Mouse (Mus musculus) lung, adult 2 months (tissue): ENCODE measurements around the gene Zbbx. TPM values are rescaled to one million over a fixed set of nuclear protein-coding genes. Genes with fewer than 3 reads are reported as not detected.

Experiments
- DNase-seq: peaks from one replicate; pipeline ENCODE4 v3.0.0; 2022
- H3K4me1 ChIP-seq: fragments of 200-500 bp; 2 replicates; pipeline ENCODE4 v1.6.1; 2011; ENCODE audit warnings: low read length; ENCODE audit not compliant: control insufficient read depth, insufficient read depth
- H3K4me3 ChIP-seq: fragments of 200-500 bp; replicated peaks from 2 replicates; pipeline ENCODE3; 2011; ENCODE audit warnings: low read depth, mild to moderate bottlenecking, control low read depth, low read length; ENCODE audit errors: extremely low read depth
- CTCF ChIP-seq: fragments of 200-500 bp; IDR thresholded peaks from 2 replicates; pipeline ENCODE4 v1.5.1; 2011; ENCODE audit warnings: mild to moderate bottlenecking, low read length, control low read depth; ENCODE audit not compliant: insufficient read depth
- POLR2A ChIP-seq: fragments of 200-500 bp; IDR thresholded peaks from 2 replicates; pipeline ENCODE4 v1.6.1; 2011; ENCODE audit warnings: low read depth, mild to moderate bottlenecking, control low read depth, low read length, borderline replicate concordance; ENCODE audit errors: extremely low read depth
- WGBS: fragments of 180-500 bp; shearing (Covaris S2); methylation state at CpG from one replicate; pipeline ENCODE4 v1.1.7; 2018; 5-methylcytosine and 5-hydroxymethylcytosine counted together
- polyA plus RNA-seq: library from polyadenylated mRNA; depleted of rRNA; stranded (reverse); fragments of >200 nt; gene quantifications from 2 replicates; pipeline ENCODE4 v1.2.3, GENCODE M21; 2012; rRNA removed

The Zbbx gene
- polyA plus RNA-seq: 0.11 and 0.44 TPM in 2 replicates

DNA sequence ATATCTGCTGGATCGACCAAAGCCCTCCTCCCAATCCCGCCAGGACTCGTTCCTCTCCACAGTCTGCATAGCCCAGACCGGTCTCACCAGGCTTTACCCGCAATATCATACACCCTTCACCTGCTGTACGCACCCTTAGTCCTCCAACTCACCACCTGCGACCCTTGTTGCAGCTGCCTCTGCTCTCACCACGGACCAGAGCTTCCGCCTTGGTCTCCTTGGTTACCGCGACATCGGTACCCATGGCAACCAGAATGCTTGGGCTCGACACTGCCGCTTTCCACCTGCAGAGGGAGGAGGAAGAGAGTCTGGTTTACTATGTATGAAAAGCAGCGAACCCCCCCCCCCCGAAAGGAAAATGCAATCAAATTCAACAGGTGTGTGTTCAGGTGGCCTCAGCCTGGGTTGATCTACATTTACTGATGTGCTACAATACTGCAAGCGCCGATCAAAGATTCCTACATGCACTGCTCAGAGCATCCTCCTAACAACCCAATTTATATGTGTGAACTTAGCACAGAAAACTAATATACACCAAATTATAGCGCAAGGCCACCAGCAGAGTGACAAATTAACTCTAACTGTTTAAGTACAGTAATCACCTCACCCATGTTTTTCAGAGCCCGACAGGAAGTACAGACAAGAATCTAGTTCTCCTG lies at the start of gene Zbbx:
Zbbx (minus strand) TSS at position 197 of the 659 bp plus-strand sequence.
- no peaks in the 10 kb centered on the region for H3K4me1 ChIP-seq
- peak within 1 kb of the TSS; percentile 44 for H3K4me3 ChIP-seq
- DNase-seq: no peak
- no peak for TF ChIP-seq CTCF
- peak; percentile 31; the same call in 1 of the 2 replicates for TF ChIP-seq POLR2A
- 14% methylated on average over 20 of the region's 20 CpGs for WGBS

DNA sequence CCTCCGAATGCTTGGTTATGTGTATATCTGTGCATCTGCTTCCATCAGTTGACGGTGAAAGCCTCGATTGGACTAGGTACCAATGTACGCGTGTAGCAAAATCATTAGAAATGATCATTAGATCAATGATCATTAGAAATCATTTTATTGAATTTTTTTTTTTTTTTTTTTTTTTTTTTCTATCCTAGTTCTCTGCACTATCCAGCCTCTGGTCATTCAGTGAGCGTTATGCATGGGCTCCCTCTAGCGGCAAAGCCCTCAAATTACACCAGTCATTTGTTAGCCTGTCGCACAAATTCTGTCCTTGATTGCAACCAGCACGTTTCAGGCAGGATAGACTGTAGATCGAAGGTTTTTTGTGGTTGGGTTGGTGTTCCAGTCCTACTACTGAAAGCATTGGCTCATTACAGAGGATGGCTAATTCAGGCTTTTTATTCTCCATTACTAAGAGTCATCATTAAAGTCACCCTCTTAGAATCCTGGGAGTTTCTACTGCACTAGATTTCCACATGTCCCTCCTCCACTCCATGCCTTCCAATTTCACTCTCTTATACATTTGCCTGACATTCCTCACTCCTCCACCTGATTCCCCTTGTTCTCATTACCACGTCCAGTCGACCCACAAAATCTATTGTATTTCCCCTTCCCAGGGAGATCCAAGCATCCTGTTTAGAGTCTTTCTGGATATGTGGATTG lies 38.1 kb upstream of the Zbbx start:
- WGBS: 34% methylated on average over 12 of the region's 12 CpGs
- DNase-seq: peak; percentile 19
- Histone ChIP-seq H3K4me3 (no peak overlapping the region), H3K4me1 (no peaks in the 10 kb centered on the region)
- TF ChIP-seq CTCF (peak; percentile 63), POLR2A (no peak)

DNA sequence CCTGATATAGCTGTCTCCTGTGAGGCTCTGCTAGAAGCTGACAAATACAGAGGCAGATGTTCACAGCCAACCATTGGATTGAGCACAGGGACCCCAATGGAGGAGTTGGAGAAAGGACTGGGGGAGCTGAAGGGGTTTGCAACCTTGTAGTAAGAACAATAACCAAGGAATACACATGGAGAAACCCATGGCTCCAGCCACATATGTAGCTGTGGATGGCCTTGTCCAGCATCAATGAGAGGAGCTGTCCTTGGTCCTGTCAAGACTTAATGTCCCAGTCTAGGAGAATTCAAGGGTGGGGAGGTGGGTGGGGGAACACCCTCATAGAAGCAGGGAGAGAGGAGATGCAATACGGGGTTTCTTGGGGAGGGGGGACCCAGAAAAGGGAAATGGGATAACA lies 17.8 kb upstream of the Zbbx start:
- 48% methylated on average over 1 of the region's 1 CpGs for WGBS
- no peak overlapping the region for H3K4me3 ChIP-seq
- DNase-seq: no peak
- TF ChIP-seq POLR2A (no peak), CTCF (no peak)
- H3K4me1 ChIP-seq: no peaks in the 10 kb centered on the region

DNA sequence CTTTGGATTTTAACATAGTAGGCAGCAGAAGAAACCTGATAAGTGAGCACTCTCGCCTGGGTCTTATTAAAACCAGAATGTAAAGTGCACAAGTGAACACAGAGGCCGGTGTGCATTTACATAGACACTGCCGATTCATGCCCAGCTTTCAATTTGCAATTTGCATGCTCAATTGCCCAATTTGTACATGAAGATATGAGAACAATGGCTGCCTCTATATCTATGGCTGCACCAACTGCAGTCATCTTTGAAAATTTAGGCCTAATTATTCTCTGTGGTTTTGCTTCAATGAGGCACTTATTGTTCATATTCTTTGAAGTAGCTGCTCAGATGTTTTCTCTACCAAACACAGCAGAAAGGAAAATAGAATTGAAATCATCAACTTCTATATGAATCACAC lies 23.0 kb downstream of the Zbbx start:
- TF ChIP-seq CTCF (no peak), POLR2A (no peak)
- WGBS: 81% methylated on average over 3 of the region's 3 CpGs

DNA sequence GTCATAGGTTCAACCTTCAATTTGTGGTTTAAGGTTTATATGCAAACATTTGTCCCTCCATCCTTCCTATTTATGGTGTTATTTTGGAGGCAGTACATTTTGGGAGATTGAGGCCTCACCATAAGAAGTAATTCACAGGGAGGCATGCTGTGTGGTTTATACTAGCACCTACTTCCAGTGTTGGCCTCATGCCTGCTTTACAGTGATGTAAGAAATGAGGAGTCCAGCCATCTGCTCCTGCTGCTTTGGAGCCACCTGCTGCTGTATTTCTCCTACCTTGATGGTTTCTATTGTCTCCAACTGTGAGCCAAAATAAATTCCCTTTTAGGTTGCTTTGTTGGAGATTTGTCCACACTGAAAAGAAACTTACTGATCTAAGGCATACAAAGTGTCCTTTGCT lies 60.0 kb downstream of the Zbbx start:
- H3K4me1 ChIP-seq: no peaks in the 10 kb centered on the region
- no peak overlapping the region for H3K4me3 ChIP-seq
- no peak for TF ChIP-seq CTCF
- TF ChIP-seq POLR2A: no peak
- DNase-seq: no peak

More for the DNA sequence above, 23.0 kb downstream of the Zbbx start:
- Histone ChIP-seq H3K4me3 (no peak overlapping the region), H3K4me1 (no peaks in the 10 kb centered on the region)
- DNase-seq: no peak

DNA sequence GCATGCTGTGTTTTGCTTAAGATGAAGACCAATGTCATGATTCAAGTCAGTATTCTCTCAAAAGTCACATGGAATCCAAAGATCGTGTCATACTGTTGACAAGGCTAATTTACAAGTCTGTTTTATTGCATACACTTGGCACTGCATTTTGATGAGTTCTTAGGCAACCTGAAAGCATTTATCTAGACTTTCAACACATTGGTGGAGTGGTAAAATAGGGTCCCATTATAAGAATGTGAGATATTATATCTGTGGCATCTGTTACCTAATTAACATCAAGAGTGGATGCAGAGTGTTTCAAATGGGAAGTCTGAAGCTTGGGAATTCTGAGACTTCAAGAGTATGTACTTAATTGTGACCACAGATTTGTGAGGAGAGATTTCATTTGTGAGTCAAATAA lies 79.1 kb downstream of the Zbbx start:
- H3K4me3 ChIP-seq: no peak overlapping the region
- TF ChIP-seq POLR2A (no peak), CTCF (no peak)
- no peak for DNase-seq
- H3K4me1 ChIP-seq: no peaks in the 10 kb centered on the region
- 68% methylated on average over 1 of the region's 1 CpGs for WGBS

DNA sequence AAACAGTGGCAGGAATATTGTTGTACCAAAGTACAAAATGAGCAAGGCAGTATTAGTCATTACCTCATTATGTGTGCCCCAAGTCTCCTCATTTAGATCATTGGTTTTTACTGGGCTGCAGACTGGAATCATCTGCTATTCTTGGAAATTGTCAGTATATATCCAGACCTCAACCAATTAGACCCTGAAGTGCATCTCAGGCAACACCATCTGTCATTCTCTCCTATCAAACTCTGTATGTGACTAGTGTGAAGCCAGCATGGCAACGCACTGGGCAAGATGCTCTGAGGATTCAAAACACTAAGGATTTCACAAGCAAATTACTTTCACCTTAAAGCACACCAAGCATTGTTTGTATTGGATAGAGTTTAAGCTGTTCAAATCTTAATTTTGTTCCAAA lies 85.9 kb downstream of the Zbbx start:
- H3K4me1 ChIP-seq: no peaks in the 10 kb centered on the region
- no peak for TF ChIP-seq POLR2A
- DNase-seq: no peak
- no peak overlapping the region for H3K4me3 ChIP-seq
- WGBS: 61% methylated on average over 1 of the region's 1 CpGs

DNA sequence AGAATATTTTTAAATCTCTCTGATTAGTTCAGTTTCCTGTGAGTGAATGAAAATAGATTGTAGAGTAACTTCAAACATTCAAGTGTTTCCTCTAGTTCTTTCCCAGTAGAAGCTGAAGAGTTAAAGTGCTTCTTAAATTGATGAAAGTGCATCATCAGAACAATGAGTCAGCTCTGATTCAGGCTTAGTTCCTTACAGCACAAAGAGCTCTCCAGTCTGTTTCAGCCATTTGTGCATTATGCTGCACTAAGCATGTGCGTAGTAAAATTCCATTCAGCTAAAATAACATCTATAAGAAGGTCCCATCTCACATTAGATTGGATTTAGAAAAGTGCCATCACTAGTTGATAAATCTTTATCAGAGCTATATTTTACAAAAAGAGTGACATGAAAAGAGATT lies 155.1 kb downstream of the Zbbx start:
- TF ChIP-seq POLR2A (no peak), CTCF (no peak)
- no peaks in the 10 kb centered on the region for H3K4me1 ChIP-seq
- no peak overlapping the region for H3K4me3 ChIP-seq
- WGBS: 77% methylated on average over 1 of the region's 1 CpGs
- DNase-seq: no peak

Other genes with a start within 250 kb of the Zbbx start
- not detected in 2 replicates for gene Serpini2, start 105.0 kb upstream of the Zbbx start, polyA plus RNA-seq